Mouse (Mus musculus): ENCODE results near the gene Dkkl1. TPM values are rescaled to one million over a fixed set of nuclear protein-coding genes. Genes with fewer than 3 reads are reported as not detected.
A peak's percentile ranks its signal among the peaks of the same experiment; 100 is the strongest.
"Not testable (repeated sequence)": the region's sequence is repeated elsewhere in the genome, so short reads cannot be mapped to it uniquely, and the experiment has no call there.

The Dkkl1 gene
- 37.0 TPM in 2 replicates for total RNA-seq (2017)

GRCm38 (mm10) chr7:45211851-45212251 lies at the start of gene Dkkl1:
Gene Dkkl1 (minus strand): TSS chr7:45212147.
- peak; percentile 72 to 80 for ATAC-seq (replicated peaks in 1 of 2; ENCODE audit: insufficient read depth in 1 of 2, low FRiP score in 2 of 2, low TSS enrichment in 1 of 2, low read depth in 1 of 2, poor library complexity in 2 of 2, severe bottlenecking in 2 of 2)

- no peak for ATAC-seq (replicated peaks in 1 of 2; ENCODE audit: insufficient read depth in 1 of 2, low FRiP score in 2 of 2, low TSS enrichment in 1 of 2, low read depth in 1 of 2, poor library complexity in 2 of 2, severe bottlenecking in 2 of 2)
Measured at GRCm38 (mm10) chr7:45259281-45259680, 47.3 kb upstream of the Dkkl1 start.

GRCm38 (mm10) chr7:45257063-45257840 lies 45.3 kb upstream of the Dkkl1 start:
- ATAC-seq (replicated peaks in 1 of 2; ENCODE audit: insufficient read depth in 1 of 2, low FRiP score in 2 of 2, low TSS enrichment in 1 of 2, low read depth in 1 of 2, poor library complexity in 2 of 2, severe bottlenecking in 2 of 2) = no peak

GRCm38 (mm10) chr7:45255822-45256221 lies 43.9 kb upstream of the Dkkl1 start:
- ATAC-seq (replicated peaks in 1 of 2; ENCODE audit: insufficient read depth in 1 of 2, low FRiP score in 2 of 2, low TSS enrichment in 1 of 2, low read depth in 1 of 2, poor library complexity in 2 of 2, severe bottlenecking in 2 of 2) = not testable (repeated sequence)

GRCm38 (mm10) chr7:45253806-45254205 lies 41.9 kb upstream of the Dkkl1 start:
- no peak for ATAC-seq (replicated peaks in 1 of 2; ENCODE audit: insufficient read depth in 1 of 2, low FRiP score in 2 of 2, low TSS enrichment in 1 of 2, low read depth in 1 of 2, poor library complexity in 2 of 2, severe bottlenecking in 2 of 2)

- ATAC-seq (replicated peaks in 1 of 2; ENCODE audit: insufficient read depth in 1 of 2, low FRiP score in 2 of 2, low TSS enrichment in 1 of 2, low read depth in 1 of 2, poor library complexity in 2 of 2, severe bottlenecking in 2 of 2) = no peak
Measured at GRCm38 (mm10) chr7:45247666-45248065, 35.7 kb upstream of the Dkkl1 start.

- no peak for ATAC-seq (replicated peaks in 1 of 2; ENCODE audit: insufficient read depth in 1 of 2, low FRiP score in 2 of 2, low TSS enrichment in 1 of 2, low read depth in 1 of 2, poor library complexity in 2 of 2, severe bottlenecking in 2 of 2)
Measured at GRCm38 (mm10) chr7:45241389-45241749, 29.4 kb upstream of the Dkkl1 start.

- ATAC-seq (replicated peaks in 1 of 2; ENCODE audit: insufficient read depth in 1 of 2, low FRiP score in 2 of 2, low TSS enrichment in 1 of 2, low read depth in 1 of 2, poor library complexity in 2 of 2, severe bottlenecking in 2 of 2) = no peak
Measured at GRCm38 (mm10) chr7:45240633-45241388, 28.9 kb upstream of the Dkkl1 start, which contains the start of gene Slc6a16. Gene Slc6a16 (plus strand): TSS chr7:45241085.

- no peak for ATAC-seq (replicated peaks in 1 of 2; ENCODE audit: insufficient read depth in 1 of 2, low FRiP score in 2 of 2, low TSS enrichment in 1 of 2, low read depth in 1 of 2, poor library complexity in 2 of 2, severe bottlenecking in 2 of 2)
Measured at GRCm38 (mm10) chr7:45240109-45240508, 28.2 kb upstream of the Dkkl1 start.

- ATAC-seq (replicated peaks in 1 of 2; ENCODE audit: insufficient read depth in 1 of 2, low FRiP score in 2 of 2, low TSS enrichment in 1 of 2, low read depth in 1 of 2, poor library complexity in 2 of 2, severe bottlenecking in 2 of 2) = peak; percentile 68 to 77
Measured at GRCm38 (mm10) chr7:45238723-45239496, 27.0 kb upstream of the Dkkl1 start, which contains the start of gene Cd37. Gene Cd37 (minus strand): TSS chr7:45239115.

- ATAC-seq (replicated peaks in 1 of 2; ENCODE audit: insufficient read depth in 1 of 2, low FRiP score in 2 of 2, low TSS enrichment in 1 of 2, low read depth in 1 of 2, poor library complexity in 2 of 2, severe bottlenecking in 2 of 2) = peak in 1 of 2 experiments; percentile 11; a peak in 3 of 4 replicates
Measured at GRCm38 (mm10) chr7:45237747-45238699, 26.1 kb upstream of the Dkkl1 start.

GRCm38 (mm10) chr7:45235656-45236180 lies 23.8 kb upstream of the Dkkl1 start:
- no peak for ATAC-seq (replicated peaks in 1 of 2; ENCODE audit: insufficient read depth in 1 of 2, low FRiP score in 2 of 2, low TSS enrichment in 1 of 2, low read depth in 1 of 2, poor library complexity in 2 of 2, severe bottlenecking in 2 of 2)

- no peak for ATAC-seq (replicated peaks in 1 of 2; ENCODE audit: insufficient read depth in 1 of 2, low FRiP score in 2 of 2, low TSS enrichment in 1 of 2, low read depth in 1 of 2, poor library complexity in 2 of 2, severe bottlenecking in 2 of 2)
Measured at GRCm38 (mm10) chr7:45234922-45235571, 23.1 kb upstream of the Dkkl1 start.

- no peak for ATAC-seq (replicated peaks in 1 of 2; ENCODE audit: insufficient read depth in 1 of 2, low FRiP score in 2 of 2, low TSS enrichment in 1 of 2, low read depth in 1 of 2, poor library complexity in 2 of 2, severe bottlenecking in 2 of 2)
Measured at GRCm38 (mm10) chr7:45234333-45234841, 22.4 kb upstream of the Dkkl1 start.

GRCm38 (mm10) chr7:45233580-45234332 lies 21.8 kb upstream of the Dkkl1 start:
- peak; percentile 7 to 40; a peak in 2 of 4 replicates for ATAC-seq (replicated peaks in 1 of 2; ENCODE audit: insufficient read depth in 1 of 2, low FRiP score in 2 of 2, low TSS enrichment in 1 of 2, low read depth in 1 of 2, poor library complexity in 2 of 2, severe bottlenecking in 2 of 2)

Data from hematopoietic stem cell, adult 5-6 weeks (primary cell).